Mouse (Mus musculus): Measurements from ENCODE around the gene Fxyd7.

The Fxyd7 gene

DNA sequence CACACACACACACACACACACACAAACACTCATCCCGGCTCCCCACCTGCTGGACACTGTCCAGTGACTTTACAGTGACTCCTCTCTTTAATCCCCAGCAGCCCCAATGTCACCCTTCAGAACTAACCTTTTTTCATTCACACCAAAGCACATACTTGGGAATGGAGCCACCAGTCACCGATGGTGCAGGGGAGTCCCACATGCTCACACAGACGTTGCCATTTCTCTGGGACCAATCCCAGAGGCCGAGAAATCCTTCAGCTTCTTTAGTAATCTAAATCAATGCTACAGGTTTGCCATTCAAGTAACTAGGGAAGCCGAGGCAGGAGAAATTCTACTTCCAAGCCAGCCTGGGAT is 23.4 kb upstream of the Fxyd7 start:
- no peak for DNase-seq

DNA sequence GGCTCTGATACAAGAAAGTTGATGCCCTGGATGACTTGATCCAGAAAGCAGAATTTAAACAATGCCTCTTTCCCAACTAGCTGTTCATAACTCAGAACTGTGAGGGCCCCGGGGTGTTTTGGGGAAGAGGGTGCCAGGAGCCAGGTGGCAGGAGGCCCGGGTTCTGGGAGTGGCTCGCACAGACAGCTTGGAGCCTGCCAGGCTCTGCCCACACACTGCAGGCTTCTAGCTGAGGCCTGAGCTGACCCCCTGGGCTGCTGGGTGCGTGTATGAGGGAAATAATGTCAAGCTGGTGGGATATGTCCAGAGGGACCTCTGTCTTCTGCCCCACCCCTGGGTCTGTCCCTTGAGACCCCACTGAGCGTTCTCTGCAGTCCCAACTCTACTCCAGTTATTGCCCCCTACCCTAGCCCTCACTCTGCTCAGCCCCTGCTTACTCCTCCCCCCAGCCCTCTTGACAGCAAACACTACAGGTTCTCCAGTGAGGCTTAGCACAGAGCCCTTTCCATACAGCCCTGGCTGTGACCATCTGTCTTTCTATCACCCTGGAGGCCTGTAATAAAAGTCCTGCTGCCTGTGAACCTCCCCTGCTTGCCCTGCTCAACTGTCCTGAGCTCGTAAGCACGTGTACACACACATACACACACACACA is 22.9 kb upstream of the Fxyd7 start:
- DNase-seq, result no peak

DNA sequence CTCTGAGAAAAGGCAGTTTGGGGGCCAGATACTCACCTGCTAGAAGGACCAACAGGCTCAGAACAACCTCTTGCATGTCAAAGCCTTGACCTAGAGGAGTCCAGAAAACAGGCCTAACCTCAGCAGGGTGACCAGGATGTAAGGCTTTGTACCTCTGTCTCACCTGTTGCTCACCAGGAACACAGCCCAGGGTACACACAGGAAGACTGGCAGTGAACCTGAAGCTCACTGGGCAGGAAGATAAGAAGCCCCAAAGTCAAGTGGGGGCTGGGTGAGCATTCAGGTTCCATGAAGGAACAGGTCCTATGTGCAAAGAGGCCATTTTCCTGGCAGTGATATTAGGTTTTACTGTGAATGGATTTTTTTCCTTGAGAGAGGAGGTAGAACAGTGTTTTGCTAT is 22.3 kb upstream of the Fxyd7 start:
- DNase-seq, result no peak

DNA sequence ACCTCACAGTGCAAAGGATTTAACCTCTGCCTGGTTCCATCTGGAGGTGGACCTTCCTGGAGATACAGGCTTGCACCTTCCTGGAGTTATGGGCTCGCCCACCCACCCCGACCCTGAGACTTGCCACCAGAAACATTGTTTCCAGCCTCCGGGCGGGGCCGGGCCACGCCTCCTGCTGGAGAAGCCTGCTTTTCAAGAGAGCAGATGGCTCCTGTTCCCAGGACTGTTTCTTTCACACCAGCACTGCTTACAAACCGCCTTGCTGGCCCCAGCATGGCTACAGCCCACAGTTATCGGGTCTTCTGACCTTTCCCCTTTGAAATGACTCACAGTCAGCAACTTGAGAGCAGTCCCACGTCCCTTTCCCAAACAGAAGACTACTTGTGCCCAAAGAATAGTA is 21.1 kb upstream of the Fxyd7 start:
- no peak for DNase-seq

DNA sequence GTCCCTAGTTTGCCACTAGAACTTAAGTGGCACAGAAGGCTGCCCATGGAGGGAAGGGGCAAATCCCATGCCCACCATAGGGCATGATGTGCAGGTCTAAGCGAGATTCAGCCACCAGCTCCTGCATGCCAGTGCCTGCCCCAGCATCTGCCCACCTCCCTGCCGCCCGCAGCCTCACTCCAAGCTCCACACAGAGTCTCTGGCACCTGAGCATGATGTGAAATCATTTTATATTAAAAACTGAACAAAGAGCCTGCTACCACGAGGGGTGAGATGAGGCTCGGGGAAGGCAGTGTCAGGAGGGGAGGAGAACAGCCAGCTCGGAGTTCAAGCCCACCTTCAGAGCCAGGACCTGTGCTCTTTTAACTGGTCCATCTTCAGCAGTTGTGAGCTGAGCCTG is 19.1 kb upstream of the Fxyd7 start:
- no peak for DNase-seq

DNA sequence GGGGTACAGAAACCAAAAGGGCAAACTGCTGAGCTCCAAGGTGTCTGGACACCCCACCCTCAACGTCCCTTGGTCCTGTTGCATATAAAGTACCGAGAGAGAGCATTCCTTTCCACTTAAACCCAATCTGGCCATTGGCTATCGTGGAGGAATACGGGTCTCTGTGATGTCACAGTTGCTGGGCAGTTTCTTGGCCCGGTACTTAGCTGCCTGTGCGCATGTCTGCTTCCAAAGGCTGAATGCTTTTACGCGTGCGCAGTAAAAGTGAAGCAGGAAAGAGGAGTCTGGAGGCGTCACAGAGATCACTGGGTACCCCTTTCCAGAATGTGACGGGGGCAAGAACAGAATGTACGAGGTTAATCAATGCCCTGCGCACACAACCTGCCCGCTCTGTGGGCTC is 18.2 kb upstream of the Fxyd7 start:
- DNase-seq, result no peak

DNA sequence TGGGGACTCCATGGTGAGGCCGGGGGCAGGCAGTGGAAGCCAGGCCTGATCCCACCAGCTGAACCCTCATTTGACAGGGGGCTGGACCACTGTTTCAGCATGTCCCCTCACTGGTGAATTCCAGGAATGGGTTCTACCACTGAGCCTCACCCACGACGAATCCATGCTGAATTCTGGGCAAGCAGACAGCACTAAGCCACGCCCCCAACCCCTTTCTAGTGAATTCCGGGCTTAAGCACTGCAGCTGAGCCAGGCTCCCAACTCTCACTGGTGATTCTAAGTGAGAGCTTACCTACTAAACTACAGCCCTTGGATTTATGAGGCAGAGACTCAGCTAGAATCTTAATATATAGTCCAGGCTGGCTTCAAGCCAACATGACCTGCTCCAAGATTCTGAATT is 16.6 kb upstream of the Fxyd7 start:
- no peak for DNase-seq

DNA sequence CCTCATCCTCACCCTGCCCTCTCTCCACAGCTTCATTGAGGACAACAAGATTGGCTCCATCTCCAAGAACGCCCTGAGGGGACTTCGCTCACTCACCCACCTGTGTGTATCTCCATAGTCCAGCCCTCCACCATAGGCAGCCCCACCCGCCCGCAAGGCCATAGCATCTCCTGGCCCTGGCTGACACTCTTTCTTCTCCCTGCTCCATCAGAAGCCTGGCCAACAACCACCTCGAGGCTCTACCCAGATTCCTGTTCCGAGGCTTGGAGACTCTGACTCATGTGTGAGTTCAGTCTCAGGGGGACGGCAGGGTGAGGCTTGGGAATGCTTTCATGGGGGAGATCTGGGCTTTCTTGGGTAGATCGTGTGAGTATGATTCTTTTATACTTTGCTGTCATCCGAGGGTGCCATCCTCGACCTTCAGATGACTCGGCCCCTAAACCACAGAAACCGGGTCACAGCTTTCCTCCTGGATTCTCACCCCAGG is 11.8 kb upstream of the Fxyd7 start:
- DNase-seq, result no peak

DNA sequence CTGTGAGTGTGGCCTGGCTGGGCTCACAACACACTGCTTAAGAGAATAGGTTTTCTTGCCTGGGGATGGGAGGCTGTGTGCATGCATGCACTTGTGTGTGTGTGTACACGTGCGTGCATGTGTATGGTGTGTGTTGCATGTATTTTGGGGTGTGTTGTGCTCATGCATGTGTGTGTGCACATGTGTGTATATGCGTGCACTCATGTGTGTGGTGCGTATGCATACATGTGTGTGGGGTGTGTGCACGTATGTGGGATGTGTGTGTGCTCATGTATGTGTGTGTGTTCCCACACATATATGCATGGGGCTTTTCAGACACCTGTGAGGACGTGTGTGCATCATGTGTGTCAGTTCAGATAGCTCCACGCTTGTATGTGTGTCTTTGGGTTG is 9.3 kb upstream of the Fxyd7 start:
- no peak for DNase-seq

DNA sequence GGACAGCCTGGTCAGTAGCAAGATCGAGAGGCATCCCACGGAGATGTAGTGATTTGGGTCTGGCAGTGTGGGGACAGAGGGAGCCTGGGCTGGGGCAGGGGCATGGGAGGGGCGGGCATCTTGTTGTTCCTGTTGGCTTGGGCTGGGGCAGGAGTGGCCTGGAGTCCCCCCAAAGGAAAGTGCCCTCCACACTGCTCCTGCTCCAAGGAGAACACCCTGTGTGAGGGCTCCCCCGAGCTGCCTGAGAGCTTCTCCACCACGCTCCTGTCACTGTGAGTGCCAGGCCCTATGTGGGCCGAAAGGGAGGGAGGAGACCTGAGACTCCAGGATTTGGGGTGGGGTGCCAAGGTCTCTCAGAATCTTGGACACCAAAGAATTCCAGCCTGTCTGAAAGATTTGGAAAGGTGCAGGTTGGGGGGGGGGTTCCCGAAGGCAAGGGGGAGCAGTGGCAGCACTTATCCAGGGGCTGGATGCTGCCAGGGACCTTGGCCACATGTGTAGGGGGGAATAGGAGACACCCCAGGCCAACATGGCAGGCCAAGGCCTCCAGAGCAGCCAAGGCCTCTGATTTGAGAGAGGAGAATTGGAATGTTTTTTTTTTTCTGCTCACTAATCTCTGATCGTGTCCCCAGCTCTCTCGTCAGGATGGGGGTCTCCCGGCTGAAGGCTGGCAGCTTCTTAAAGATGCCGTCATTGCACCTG is 8.8 kb upstream of the Fxyd7 start:
- no peak for DNase-seq

DNA sequence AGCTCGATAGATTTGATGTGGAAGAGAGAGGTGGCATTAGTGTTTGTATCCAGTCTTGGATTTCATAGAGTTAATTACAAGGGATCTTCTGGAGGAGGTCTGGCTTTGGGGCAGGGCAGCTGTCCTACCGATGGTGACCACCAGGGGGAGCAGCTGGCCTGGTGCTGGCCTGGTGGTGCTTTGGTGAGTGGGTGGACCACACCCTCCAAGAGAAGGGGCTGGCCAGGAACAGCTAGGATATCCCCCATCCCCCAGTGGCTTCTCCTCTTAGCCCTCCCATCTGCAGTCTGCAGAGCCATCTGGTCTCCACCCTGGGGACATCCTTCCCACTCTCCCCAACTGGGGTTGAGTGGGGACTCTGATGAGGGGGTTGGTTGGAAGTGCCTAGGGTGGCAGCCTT is 7.8 kb upstream of the Fxyd7 start, which contains the start of gene Lgi4:
Gene Lgi4 (plus strand): TSS at position 235 of the 400 bp plus-strand sequence.
- peak; percentile 60 to 85 for DNase-seq

DNA sequence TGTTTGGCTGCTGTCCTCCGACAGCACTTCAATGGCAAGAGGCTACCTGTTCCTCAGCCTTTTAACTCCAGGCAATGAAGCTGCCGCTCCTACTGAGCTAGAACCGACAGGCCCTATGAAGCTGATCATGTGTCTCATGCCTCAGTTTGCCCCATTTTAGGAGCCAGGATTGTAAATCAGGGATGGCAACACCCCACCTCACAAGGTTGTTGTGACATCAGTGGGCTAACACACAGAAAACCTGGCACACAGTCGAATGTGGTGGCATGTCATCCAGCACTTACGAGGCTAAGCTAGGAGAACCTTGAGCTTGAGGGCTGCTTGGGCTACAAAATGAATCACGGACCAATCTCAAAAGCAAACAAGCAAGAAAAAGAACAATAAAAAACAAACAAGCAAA is 6.9 kb upstream of the Fxyd7 start:
- no peak for DNase-seq

DNA sequence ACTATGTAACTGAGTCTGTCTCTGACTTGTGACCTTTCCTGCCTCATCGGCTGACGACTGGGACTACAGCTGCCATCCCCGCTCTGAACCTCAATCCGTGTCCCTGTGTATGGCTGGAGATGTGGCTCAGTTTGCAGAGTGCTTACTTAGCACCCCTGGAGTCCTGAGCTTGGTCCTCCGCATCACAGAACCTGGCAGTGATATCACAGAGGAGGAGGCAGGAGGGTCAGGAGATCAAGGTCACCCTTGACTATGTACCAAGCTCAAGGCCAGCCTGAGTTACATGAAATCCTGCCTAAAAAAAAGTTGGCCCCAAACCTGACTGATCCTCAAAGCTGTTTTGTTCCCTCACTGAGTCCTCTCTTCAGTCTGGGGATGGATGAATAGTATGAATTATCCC is 6.5 kb upstream of the Fxyd7 start:
- no peak for DNase-seq

DNA sequence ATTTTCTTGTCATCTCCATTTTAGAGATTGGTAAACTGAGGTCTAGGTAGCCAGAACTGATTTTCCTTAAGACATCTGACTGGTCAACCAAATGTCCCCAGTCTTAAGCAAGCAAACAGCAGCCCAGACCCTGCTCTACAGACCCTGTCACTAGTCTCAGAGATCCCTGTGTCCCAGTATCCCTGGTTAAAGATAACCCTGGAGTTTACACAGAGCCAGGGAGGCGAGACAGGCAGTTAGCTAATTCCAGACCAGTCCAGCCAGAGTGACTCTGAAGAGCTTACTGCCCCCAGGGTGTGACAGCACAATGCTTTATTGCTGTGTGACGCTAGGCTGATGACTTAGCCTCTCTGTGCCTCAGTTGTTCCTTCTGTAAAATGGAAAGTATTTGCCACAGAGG is 5.8 kb upstream of the Fxyd7 start, which contains the start of gene Fxyd1:
Gene Fxyd1 (minus strand): TSS at position 129 of the 400 bp plus-strand sequence.
- no peak for DNase-seq

DNA sequence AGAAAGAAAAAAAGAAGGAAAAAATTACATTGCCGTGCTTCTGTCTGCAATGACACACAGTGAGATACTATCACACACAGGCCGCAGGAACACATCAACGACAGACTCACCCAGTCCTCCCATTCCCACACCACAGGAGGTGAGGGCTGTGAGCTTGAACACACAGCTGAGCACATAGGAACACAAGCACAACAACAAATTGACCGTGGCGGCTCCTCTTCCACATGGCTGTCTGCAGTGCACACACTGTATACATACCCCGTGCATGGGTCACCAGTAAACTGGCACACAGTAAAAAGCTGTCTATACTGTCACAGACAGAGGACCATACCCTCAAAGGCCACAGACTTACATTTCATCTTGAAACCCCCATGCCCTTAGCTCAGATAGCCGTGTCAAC is 5.2 kb upstream of the Fxyd7 start:
- no peak for DNase-seq

DNA sequence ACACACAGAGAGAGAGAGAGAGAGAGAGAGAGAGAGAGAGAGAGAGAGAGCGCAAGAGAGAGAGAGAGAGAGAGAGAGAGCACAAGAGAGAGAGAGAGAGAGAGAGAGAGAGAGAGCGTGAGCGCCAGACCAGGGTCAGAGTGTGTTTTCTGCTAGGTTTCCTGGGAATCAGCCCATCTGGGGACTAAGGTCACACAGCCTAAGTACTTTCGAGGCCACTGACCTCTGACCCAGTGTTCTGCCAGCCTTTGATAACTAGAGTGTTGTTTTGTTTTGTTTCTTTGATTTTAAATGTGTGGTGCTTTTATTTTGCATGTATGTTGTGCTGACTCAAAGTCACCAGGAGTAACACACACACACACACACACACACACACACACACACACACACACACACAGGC is 4.6 kb upstream of the Fxyd7 start:
- DNase-seq, result no peak

DNA sequence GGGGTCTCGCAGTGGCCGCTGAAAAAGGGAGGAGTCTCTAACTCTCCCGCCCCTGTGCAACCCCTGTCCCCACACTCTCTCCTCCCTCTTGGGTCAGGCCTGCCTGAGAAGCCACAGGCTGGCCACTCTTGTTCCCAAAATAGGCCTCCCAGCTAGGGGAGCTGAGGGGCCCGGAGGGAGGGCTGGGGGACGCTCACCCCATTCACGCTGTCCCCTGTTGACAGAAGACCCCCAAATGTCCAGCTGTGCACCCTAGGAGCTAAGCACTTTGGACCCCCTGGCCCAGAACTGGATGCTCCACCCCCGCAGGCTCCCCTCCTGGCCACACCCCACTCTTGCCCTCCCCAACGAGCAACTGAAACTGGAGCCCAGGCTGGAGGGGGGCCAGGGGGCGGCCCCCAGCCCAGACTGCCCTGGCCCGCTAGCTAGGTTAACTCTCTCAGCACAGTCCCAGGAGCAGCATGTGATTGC is 4.1 kb upstream of the Fxyd7 start:
- DNase-seq, result no peak

DNA sequence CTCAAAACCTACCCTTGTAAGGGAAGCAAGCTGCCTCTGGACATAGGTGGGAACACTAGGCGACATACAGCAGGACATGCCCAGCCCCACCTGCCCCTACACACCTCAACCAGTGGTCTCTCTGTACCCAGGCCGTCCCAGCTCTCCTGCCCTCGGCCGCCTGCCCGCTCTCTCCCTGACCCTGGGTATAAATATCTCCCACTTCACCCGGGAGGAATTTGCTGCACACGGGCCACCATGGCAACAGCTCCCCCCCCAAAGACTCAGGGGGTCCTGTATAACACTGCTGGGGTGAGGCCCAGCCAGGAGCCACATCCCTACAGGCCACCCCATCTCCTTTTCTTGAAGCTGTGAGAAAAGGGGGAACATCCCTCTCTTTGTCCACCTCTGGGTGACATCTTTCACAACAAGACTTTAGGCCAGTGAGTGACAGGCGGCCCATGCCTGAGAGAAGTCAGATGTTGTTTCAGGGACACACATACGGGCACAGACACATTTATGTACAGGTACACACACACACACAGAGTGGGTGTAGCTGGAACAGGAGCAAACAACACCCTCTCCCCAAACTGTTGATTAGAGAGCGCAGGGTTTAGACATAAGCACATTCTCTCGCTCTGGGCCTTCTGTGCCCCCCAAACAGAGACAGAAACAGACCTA is 3.5 kb upstream of the Fxyd7 start:
- no peak for DNase-seq

DNA sequence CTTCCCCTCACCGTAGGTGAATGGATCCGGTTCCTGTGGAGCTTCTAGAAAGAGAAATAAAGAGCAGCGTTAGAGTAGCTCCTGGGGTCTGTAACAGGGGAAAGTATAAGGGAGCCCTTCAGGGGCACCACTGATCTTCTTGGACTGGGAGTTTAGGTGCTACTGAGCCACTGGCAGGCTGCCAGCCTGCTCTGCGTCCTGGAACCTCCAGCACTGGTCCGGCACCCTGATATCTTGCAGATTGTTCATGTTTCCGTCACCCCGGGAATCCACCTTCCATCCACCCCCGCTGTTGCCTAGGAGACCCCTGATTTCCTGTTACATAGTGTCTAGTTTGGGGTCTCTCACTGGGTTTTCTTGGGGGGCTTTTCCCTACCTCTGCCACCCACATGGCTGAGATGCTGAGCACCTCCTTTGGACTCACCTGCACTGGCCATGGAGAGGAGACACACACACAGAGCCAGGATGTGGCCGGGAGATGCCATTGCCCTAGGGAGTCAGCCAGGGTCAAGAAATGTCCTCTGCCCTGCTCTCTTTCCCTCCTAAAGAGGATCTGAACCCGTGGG is 2.7 kb upstream of the Fxyd7 start:
- no peak for DNase-seq

DNA sequence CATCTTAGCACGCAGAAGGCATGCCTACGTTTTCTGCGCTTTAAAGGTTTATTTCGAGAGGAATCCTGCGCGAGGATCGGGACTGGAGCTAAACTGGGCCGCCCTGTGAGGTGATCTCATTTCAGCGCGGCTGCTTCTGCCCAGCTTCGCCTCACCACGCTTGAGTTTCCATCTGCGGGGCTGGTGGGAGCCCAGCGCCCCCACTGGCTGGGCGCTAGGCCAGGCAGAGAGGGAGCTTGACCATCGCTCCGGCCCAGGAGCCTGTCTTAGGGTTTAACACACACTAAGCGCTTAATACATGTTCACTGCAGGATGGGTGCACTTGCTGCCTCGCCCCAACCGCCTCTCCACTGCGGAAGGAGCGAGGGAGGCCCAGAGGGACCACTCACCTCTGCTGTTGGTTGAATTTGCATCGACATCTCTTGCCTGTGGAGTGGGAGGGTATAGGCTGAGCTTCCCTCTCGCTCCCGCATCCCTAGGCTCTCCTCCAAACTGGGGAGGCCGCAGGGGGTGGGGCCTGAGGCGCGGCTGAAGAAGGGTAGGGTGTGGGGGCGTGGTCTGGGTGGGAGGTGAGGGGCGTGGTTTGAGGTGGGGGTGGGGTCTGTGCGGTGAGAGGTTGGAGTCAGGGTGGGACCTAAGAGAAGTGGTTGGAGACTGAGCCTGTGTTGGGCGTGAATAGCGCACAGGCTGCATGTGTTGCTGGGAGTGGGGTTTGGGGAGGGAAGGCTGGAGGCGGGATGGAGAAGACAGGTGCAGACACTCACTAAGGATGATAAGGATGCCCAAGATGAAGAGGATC is 1.6 kb upstream of the Fxyd7 start:
- no peak for DNase-seq

DNA sequence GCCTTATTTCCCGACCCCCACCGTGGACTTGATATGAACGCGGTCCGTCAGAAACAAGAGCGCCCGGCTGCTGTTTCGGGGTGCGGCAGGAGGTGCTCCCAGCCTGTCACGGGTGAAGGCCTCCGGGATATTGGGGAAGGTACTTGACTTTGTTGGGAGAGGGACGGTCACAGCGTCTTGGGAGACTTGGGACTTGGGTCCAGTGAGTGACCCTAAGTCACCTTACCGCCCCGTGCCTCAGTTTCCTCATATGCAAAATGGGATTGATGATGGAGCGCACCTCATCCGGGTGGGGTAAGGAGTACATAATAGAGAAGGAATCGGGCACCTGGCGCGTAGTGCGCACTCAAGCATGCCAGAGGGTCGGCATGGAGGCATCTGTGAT is 976 bp upstream of the Fxyd7 start:
- DNase-seq, result no peak

DNA sequence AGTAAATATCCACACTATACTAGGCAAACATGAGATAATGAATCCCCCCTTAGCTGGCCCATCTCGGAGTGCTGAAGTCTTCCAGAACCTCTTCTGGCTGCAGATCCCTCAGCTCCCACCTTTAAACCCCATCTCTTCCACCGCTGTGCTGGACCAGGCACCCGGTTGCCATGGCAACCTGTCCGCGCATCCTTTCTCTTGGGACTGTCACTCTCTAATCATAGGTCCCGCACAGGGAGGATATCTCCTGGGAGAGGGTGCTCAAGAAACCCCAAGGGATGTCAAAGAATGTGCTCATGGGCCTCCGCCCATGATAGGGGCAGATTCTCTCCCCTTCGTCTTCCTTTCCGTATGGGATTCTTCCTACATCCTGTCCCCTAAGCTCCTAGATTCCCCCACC is 346 bp downstream of the Fxyd7 start:
- no peak for DNase-seq

DNA sequence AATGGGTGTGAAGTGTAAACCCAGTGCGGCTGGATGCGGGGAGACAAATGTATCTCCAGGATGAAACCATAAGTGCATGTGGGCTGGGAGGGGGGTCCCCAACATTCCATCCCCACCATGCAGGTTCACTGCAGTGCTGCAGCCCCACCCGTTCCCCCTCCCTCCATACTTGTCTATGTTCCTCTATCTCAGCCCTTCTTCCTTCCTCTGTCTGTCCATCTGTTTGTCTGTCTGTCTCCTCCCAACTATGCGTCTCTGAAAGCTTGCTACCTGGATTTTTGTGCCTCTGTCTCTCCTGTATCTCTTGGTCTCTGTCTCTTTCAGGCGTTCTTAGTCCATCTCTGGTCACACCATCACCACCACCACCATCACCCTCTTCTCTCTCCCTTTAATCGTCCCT is 780 bp downstream of the Fxyd7 start:
- DNase-seq, result no peak
